Mouse (Mus musculus): ENCODE results near the gene Rab9. TPM values are rescaled to one million over a fixed set of nuclear protein-coding genes. Genes with fewer than 3 reads are reported as not detected.

Rab9 gene
- polyA plus RNA-seq, 1 experiment: 38.6 TPM

DNA sequence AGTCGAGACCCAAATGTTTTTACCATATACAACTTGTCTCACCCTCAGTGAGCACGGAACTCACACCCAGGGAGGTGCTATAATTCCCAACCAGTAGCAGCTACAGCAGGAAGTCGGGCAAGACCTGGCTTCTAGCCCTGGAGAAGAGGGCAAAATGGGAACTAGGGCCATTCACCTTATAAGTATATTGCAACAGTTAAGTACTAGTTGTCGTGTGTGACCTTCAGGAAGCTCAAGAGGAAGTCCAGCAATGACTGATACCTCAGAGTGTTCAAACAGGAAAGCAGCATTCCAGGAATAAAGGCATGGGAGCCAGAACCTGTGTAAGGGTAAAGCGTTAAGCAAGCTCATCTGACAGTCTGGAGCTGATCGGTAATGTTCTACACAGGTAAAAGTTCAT lies 26.1 kb downstream of the Rab9 start:
- DNase-seq (ENCODE audit: low spot score): no peak

DNA sequence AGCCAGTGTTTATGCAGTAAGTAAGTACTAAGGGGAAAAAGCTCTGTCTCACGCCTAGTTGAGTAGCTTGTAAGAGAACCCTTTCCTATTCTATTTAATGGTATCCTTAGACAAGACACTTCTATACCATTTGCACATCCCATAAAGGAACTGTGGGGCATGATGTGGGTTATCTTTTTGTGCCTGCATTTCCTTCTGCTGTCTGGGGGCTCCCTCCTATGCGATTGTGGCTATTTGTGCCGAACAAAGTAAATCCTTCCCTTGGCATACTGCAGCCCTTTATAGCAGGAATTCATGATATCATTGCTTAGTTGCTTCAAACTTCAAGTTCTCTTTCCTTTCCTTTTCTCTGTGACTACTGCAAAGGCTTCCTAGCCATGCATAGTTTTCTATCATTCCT lies 35.1 kb downstream of the Rab9 start:
- DNase-seq (ENCODE audit: low spot score): no peak

DNA sequence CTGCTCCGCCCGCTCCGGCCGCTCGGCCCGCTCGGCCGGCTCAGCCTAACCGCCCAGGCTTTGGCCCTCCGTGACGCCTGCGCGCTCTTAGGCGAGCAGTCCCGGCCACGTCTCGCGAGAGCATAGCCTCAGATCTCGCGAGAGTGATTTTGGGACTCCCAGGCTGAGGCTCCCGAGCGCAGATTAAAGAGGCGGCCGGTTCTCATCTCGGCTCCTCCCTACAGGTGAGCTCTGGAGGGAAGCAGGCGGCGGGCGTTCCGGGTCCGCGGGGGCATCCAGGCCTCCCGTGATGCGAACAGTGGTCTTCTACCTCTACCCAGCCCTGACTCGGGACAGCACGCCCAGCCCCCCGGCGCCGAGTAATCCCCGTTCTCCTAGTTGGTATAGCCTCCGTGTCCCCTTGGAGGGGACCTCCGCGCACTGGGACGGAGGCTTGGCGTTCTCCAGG lies 39.0 kb downstream of the Rab9 start, which contains the start of gene Ofd1:
TSS of gene Ofd1 (minus strand) at position 89 of the 448 bp plus-strand sequence.
- peak; percentile 75 for DNase-seq (ENCODE audit: low spot score)

DNA sequence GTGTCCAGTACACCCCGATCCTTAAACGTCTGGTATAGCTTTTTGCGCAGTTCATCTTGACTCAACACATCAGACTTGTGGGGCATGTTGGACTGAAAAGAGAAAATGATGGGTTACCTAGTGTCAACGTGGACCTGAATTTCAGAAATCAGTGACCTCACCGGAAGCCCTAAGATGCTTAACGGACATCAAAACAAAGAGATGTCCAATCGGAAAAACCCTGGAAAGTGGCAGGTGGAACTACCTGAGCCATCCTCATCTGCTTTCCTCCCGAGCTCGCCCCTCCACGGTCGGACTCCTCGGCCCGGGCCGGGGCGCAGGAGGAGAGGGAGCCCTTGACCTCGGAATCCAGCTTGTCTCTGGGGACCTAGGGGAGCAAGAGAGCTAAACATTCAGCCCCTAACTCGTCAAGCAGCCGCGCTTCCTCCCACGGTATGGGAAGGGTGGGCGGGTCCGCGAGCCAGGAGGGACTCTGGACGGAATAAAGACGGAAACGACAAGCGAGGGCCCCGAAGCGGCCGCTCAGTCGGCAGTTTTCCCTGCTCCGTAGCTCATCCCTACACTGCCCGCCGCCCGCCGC lies 39.5 kb downstream of the Rab9 start, which contains the start of gene Trappc2:
TSS of gene Trappc2 (plus strand) at position 539 of the 580 bp plus-strand sequence.
- peak; percentile 22 for DNase-seq (ENCODE audit: low spot score)

DNA sequence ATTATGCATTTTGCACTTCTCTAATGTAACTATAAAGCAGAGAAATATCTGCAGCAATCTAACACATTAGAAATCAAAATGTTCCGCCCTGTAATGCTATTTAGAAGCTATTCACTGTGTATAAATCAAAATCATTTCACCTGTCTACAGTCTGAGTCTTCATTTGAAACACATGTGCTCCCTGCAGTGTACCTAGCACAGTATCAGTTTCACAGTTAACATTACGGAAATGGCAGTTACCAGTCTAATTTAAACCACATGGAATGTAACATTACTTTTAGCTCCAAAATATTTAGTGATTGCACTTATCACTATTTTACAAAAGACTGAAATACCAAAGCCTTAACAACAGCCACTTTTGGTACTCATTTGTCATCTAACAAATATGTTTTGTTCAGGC lies 44.9 kb downstream of the Rab9 start:
- no peak for DNase-seq (ENCODE audit: low spot score)

DNA sequence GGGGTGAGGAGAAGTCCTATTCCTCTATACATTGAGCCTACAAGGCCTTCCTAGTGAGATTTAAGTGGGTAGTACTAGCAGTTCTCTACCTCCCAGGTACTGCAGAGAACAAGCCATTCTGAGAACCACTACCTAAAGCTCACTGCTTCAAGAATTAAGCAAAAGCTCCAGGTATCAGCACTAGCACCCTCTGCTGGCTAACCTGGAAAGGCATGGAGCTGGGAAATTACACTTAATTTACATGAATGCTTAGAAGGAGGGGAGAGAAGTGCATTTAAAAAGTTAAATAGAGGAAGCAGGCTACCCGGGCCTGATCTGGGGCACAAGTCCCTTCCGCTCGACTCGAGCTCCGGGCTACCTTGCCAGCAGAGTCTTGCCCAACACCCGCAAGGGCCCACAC lies 63.5 kb downstream of the Rab9 start:
- no peak for DNase-seq (ENCODE audit: low spot score)

DNA sequence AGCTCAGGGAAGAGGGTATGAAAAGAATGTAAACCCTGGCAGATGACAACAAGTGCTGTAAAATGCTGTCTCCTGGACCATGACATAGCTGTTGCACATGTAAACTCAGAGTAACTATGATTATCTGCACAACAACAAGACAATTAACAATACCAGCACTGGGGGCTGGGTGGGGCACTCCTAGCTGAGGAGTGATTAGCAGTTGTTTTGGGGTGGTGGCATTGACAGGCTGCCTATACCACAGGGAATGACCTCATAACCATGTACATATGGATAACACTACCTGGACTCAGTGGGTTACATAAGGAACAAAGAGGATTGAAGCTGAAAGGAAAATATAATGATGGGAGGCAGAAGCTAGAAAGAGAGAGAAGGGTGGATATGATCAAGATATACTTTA lies 71.8 kb downstream of the Rab9 start:
- no peak for DNase-seq (ENCODE audit: low spot score)

Other genes starting within 250 kb of the Rab9 start
- 20.2 and 21.4 TPM in 2 replicates for gene Gpm6b, start 241.0 kb downstream of the Rab9 start, polyA plus RNA-seq (2012; rRNA removed)
- gene Trappc2, start 39.3 kb downstream of the Rab9 start, polyA plus RNA-seq (2012; rRNA removed): 16.4 and 18.1 TPM in 2 replicates
- gene Ofd1, start 39.2 kb downstream of the Rab9 start, polyA plus RNA-seq (2012; rRNA removed): 5.0 and 5.1 TPM in 2 replicates
- 2.5 and 2.6 TPM in 2 replicates for gene Tceanc, start 38.7 kb upstream of the Rab9 start, polyA plus RNA-seq (2012; rRNA removed)
- 2.8 and 3.2 TPM in 2 replicates for gene Egfl6, start 105.9 kb upstream of the Rab9 start, polyA plus RNA-seq (2012; rRNA removed)

Data from urinary bladder, adult 2 months (tissue).